Mouse (Mus musculus) T-cell, adult 2 months (primary cell): ENCODE measurements at regions not wholly inside any gene's neighbourhood (a gene's known extent, or its start where the extent isn't known, plus 50 kb on each side); places are given as distances from the start of the nearest gene placed in this dataset.

ENCODE experiments used
- DNase-seq: peaks from one replicate; pipeline ENCODE4 v3.0.0; 2022; ENCODE audit warnings: low spot score

- no peak for DNase-seq
Observed at GRCm38 (mm10) chr1:69746575-69747290, 59.7 kb upstream of the Ikzf2 start.

GRCm38 (mm10) chr1:69752724-69753123, 65.7 kb upstream of the Ikzf2 start:
- peak; percentile 23 for DNase-seq

GRCm38 (mm10) chr1:69757702-69758101, 69.1 kb upstream of the Spag16 start:
- no peak for DNase-seq

DNA sequence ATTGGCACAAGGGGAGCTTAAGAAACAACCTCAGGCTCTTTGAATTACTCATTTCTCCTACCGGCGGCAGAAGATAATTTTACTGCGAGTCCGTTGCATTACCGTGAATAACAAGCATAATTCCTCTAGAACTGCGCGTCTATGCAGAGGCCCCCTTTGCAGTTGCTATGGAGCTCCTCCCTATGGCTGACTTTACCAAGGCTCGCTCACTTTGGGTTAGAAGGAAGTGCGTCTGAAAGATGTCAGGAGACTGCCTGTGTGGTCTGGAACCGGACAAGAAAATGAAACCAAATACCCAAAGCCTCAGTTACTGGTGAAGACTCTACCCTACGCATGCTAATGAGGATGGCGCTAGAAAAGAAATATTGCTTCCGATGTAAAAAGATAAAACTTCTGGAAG, 67.2 kb upstream of the Spag16 start:
- DNase-seq, result peak; percentile 65

GRCm38 (mm10) chr1:69768714-69769113, 58.1 kb upstream of the Spag16 start:
- DNase-seq, result peak; percentile 72

DNA sequence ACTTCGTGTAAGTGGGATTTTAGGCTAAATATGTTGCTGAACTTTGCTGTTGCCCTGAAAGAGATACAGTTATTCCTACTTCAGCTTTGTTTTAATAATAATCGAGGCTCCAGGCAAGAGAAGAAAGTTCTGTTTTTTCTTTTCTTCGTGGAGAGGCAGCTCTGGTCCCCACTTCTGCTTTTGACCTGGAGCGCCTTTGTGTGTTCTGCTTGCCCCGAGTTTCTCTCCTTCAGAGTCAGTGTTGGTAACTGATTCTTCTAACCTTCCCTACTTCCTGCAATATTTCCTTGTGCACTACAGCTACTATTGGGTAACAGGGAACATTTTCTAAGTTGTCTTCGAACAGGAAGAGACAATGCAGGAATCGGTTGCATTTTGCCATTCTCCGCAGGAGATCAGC, 56.6 kb upstream of the Spag16 start:
- no peak for DNase-seq

DNA sequence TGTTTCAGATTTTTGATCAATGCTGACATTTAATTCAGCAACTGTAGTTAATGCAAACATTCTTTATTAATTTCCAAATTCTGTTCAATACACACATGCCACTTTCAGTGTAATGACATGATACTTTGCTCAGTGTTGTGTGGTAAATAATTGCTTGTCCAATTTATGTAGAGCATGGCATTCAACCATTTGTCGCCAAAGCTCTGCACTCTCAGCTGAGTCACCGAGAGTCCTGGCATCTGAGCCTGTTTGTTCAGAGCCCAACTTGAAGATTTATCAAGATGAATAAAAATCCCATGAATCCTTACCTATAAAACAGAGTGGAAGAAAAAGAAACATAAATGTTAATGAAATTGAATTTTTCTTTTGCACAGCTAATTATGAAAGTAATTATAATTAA, 55.3 kb upstream of the Spag16 start:
- DNase-seq, result no peak

GRCm38 (mm10) chr1:69775589-69775988, 51.2 kb upstream of the Spag16 start:
- DNase-seq, result peak; percentile 42
